Mouse (Mus musculus): ENCODE results near the gene Fbxo40.

DNA sequence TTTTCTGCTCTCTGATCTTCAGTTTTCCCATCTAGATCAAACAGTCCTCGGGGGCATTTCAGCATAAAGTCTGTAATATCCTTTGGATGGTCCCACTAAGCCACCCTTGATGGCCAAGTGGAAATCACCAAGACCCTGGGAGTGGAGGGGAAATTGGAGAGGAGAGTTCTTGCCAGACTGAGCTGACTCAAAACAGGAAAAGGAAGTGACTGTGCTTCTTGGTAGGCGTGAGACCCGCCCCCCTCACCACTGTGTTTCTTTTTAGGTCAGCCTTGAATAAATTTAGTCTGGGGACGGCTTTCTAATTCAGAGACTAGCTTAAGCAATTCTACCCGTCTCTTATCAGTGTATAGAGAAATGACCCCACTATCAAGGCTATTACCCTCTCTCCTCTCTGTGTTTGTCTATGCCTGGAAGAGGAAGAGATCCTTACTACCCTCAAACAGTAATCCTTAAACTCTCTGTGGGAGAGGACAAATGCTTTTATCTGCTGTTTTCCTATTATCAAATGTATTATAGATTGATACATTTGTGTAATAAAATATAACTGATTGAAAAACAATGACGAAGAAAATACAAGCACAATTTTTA lies 49.0 kb downstream of the Fbxo40 start:
- TF ChIP-seq CTCF (IDR thresholded peaks at IDR 0.05; ENCODE audit: extremely low read depth, insufficient read depth, insufficient read length, insufficient replicate concordance) (no peak), POLR2A (IDR thresholded peaks at IDR 0.05; ENCODE audit: low read depth, low read length) (no peak)

Data from spleen, adult 2 months (tissue).